Mouse (Mus musculus): Measurements from ENCODE around the gene Fhl1.

Gene Fhl1

DNA sequence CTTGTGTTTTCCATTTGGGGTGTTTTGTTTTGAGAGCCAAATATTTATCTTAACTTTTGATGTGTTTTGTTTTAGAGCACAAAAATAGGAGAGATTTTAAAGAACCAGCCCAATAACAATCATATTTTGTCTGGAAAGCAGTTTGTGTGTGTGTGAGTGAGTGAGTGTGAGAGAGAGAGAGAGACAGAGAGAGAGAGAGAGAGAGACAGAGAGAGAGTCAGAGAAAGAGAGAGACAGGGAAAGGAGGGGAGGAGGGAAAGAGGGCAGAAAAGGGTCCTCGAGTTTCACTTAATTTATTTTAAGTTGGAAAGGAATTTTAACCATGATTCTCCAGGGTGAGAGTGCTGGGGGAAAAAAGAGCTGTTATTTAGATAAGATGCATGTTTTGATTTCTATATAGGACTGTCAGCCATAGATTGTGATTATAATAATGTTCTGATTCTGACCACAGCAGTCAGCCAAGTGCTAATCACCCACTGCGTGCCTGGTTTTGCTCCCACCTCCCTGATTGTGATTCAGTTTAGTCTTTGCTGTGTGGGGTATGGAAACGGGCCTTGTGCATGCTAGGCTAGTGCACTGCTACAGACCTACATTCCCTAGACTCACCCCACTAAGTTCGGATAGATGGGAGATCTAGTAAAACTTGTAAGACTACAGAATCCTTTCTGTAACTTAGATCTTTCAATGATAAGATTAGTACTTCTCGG lies 6.4 kb downstream of the Fhl1 start:
- in situ Hi-C loops (cut with MboI; ENCODE audit: low pct_unique_long_range_greater_than_20kb in 1 of 2, low sequenced_read_pairs in 2 of 2, unreplicated experiment in 1 of 2) = no loop called here

DNA sequence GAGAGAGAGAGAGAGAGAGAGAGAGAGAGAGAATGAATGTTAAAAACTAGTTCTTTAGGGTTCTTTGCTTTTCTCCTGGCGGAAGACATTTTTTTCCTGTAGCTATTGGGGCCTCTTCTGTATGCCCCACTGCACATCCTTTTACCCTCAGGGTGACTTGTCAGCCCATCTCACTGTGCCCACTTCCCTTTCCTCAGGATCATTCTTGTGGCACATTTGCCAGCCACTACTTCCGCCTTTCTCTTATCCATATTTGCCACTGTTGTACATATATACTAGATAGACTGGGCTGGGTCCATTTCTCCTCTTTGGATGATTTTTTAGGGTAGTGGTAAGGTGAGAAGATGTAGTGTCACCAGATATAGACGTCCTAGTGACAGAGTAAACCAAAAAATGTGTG lies 9.8 kb downstream of the Fhl1 start:
- in situ Hi-C loops (cut with MboI; ENCODE audit: low pct_unique_long_range_greater_than_20kb in 1 of 2, low sequenced_read_pairs in 2 of 2, unreplicated experiment in 1 of 2) = no loop called here

GRCm38 (mm10) chrX:56751536-56751935 lies 19.9 kb downstream of the Fhl1 start:
- in situ Hi-C loops (cut with MboI; ENCODE audit: low pct_unique_long_range_greater_than_20kb in 1 of 2, low sequenced_read_pairs in 2 of 2, unreplicated experiment in 1 of 2) = no loop called here

GRCm38 (mm10) chrX:56752144-56752543 lies 20.6 kb downstream of the Fhl1 start:
- in situ Hi-C loops (cut with MboI; ENCODE audit: low pct_unique_long_range_greater_than_20kb in 1 of 2, low sequenced_read_pairs in 2 of 2, unreplicated experiment in 1 of 2) = no loop called here

- in situ Hi-C loops (cut with MboI; ENCODE audit: low pct_unique_long_range_greater_than_20kb in 1 of 2, low sequenced_read_pairs in 2 of 2, unreplicated experiment in 1 of 2) = no loop called here
Measured at GRCm38 (mm10) chrX:56753317-56754289, 22.0 kb downstream of the Fhl1 start.

- in situ Hi-C loops (cut with MboI; ENCODE audit: low pct_unique_long_range_greater_than_20kb in 1 of 2, low sequenced_read_pairs in 2 of 2, unreplicated experiment in 1 of 2) = no loop called here
Measured at GRCm38 (mm10) chrX:56755646-56756045, 24.1 kb downstream of the Fhl1 start.

DNA sequence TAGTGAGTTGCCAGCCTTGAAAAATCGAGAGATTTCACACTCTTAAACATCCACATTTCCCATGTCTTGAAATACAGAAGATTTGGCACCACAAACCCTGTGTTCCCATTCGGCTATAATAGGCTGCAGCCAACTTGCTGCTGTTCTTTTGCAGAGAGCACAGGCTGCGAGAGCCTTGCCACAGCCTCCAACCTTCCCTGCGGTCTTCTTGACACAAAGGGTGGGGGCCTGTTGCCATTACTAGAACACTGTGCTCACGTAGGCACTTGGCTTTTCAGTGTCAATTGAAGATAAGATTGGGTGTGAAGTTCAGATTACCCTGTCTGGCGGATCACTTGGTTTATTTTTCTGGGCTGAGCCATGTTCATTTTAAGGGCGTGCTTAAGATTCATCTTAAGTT lies 24.8 kb downstream of the Fhl1 start:
- in situ Hi-C loops (cut with MboI; ENCODE audit: low pct_unique_long_range_greater_than_20kb in 1 of 2, low sequenced_read_pairs in 2 of 2, unreplicated experiment in 1 of 2) = no loop called here

DNA sequence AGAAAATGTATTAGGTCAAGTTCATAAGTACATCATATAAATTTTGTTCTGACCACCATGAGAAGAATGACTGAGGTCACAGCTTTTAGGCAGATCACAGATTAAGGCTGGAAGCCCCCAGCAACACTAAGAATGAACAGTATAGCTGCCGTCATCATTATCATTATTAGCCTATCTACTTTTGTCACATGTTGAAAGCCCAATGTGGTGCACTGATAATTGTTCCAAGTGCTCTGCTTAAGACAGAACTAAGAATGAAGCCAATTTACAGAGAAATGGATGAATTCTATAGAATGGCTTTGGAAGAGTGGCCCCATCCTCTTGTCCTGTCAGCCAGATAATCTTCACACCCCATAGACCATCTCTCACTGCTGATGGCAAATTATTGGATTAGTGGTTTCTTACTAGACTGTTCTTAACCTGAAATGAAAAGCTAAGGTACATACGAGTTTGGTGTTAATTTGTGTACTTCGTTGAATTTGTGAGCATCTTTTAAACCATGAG lies 28.7 kb downstream of the Fhl1 start:
- in situ Hi-C loops (cut with MboI; ENCODE audit: low pct_unique_long_range_greater_than_20kb in 1 of 2, low sequenced_read_pairs in 2 of 2, unreplicated experiment in 1 of 2) = no loop called here

DNA sequence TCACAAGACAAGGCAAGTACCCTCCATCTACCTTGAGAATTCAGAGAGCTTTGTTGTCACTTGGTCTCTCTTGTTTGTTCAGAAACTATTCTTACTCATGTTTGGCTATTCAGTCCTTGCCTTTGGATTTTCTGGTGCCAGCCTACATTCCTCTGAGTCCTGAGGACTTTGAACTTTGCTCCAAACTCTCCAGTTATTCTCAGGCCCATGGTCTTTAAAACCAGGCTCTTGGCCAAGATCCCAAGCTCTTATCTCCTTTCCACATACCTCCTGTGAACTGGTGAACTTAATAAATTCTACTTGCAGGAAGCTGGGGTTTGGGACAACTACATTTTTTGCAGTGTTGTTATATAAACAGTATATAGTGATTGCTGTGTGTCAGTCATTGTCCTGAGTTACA lies 38.3 kb downstream of the Fhl1 start:
- in situ Hi-C loops (cut with MboI; ENCODE audit: low pct_unique_long_range_greater_than_20kb in 1 of 2, low sequenced_read_pairs in 2 of 2, unreplicated experiment in 1 of 2) = no loop called here

GRCm38 (mm10) chrX:56771751-56772150 lies 40.2 kb downstream of the Fhl1 start:
- in situ Hi-C loops (cut with MboI; ENCODE audit: low pct_unique_long_range_greater_than_20kb in 1 of 2, low sequenced_read_pairs in 2 of 2, unreplicated experiment in 1 of 2) = no loop called here

GRCm38 (mm10) chrX:56773329-56773728 lies 41.7 kb downstream of the Fhl1 start:
- in situ Hi-C loops (cut with MboI; ENCODE audit: low pct_unique_long_range_greater_than_20kb in 1 of 2, low sequenced_read_pairs in 2 of 2, unreplicated experiment in 1 of 2) = no loop called here

- in situ Hi-C loops (cut with MboI; ENCODE audit: low pct_unique_long_range_greater_than_20kb in 1 of 2, low sequenced_read_pairs in 2 of 2, unreplicated experiment in 1 of 2) = loop anchor here in 1 of 2 experiments (25.0 kb wide), 1 partner anchor 249 kb away; the partner anchor contains the start of gene Gm648
Measured at GRCm38 (mm10) chrX:56786281-56787061, 54.9 kb downstream of the Fhl1 start.

GRCm38 (mm10) chrX:56787486-56787885 lies 55.9 kb downstream of the Fhl1 start:
- in situ Hi-C loops (cut with MboI; ENCODE audit: low pct_unique_long_range_greater_than_20kb in 1 of 2, low sequenced_read_pairs in 2 of 2, unreplicated experiment in 1 of 2) = loop anchor here in 1 of 2 experiments (25.0 kb wide), 1 partner anchor 250 kb away; the partner anchor contains the start of gene Gm648

GRCm38 (mm10) chrX:56790591-56790990 lies 59.0 kb downstream of the Fhl1 start:
- in situ Hi-C loops (cut with MboI; ENCODE audit: low pct_unique_long_range_greater_than_20kb in 1 of 2, low sequenced_read_pairs in 2 of 2, unreplicated experiment in 1 of 2) = loop anchor here in 1 of 2 experiments (25.0 kb wide), 1 partner anchor 253 kb away; the partner anchor contains the start of gene Gm648

DNA sequence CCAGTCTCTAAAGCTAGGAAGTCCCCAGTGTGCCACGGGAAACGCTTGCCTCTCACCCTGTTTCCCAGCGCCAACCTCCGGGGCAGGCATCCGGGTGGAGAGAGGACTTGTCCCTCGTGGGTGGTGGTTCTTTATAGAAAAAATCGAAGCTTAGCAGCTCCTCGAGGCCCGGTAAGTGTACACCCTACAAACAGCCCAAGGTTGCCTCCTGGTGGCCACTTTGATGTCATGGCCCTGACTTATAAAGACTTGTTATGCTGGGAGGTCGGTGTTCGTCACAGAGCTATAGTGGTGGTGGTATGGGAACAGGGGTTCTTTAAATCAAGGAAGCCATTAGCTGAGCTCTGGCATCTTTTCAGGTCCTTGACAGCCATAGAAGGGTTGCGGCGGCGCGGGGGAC lies 59.7 kb downstream of the Fhl1 start:
- in situ Hi-C loops (cut with MboI; ENCODE audit: low pct_unique_long_range_greater_than_20kb in 1 of 2, low sequenced_read_pairs in 2 of 2, unreplicated experiment in 1 of 2) = loop anchor here in 1 of 2 experiments (25.0 kb wide), 1 partner anchor 254 kb away; the partner anchor contains the start of gene Gm648

DNA sequence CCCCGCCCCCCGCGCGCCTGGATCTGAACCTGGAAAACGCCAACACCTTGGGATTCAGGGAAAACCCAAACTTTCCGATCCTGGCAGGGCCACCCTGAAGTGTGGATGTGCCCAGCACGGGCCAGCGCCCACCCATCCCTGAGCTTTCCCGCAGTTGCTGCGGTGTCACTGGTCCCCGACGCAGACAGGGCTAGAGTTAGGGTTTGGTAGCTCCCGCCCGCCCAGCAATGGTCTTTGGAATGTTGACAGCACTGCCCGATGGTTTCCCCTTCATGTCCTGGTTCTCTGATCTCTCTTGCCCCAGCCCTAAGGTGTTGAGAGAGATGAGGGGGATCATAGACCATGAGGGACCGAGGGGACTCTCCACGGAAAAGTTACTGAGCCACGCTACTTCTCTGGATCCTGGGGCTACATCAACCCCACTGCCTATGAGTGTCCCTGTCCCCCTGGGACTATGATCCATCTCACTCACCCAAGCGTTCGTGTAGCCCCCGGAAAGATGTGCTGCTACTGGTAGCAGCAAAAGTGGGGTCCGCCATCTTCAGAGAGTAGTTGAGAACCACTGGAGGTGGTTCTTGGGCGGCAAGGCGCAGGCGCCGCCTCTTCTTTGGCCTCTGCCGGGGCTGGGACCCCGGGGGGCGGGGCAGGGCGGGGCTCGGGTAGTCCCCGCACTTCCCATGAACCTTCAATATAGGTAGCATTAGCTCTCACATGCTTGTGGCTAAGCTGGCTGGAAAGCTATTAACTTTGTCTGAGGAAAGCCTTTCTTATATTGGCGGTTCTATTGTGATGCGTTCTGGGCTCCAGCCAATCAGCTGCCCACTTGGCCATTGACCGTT lies 90.4 kb downstream of the Fhl1 start, which contains the start of gene Map7d3:
Gene Map7d3, minus strand, starts transcription at position 562 of the 839 bp plus-strand sequence.
- in situ Hi-C loops (cut with MboI; ENCODE audit: low pct_unique_long_range_greater_than_20kb in 1 of 2, low sequenced_read_pairs in 2 of 2, unreplicated experiment in 1 of 2) = no loop called here

DNA sequence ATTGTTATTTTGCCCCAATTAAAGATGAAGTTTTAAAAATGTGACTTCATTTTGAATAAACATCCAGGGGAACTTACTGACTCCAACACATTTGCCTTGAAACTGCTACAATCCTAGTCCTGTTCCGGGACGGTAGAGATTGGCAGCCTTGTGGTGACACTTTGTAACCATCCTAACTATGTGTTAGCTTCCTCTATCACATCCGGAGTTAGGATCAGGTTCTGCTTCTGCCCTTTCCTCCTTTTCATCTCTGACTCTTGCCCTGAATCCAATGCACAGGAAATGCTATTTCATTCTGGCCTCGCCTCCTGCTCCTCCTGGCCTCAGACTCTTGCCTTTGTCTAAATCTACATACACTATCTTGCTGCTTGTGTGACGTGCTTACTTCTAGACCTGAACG lies 95.9 kb downstream of the Fhl1 start:
- in situ Hi-C loops (cut with MboI; ENCODE audit: low pct_unique_long_range_greater_than_20kb in 1 of 2, low sequenced_read_pairs in 2 of 2, unreplicated experiment in 1 of 2) = loop anchor here in 1 of 2 experiments (25.0 kb wide), 1 partner anchor 285 kb away; no protein-coding TSS in a partner anchor
